Mouse (Mus musculus) lung, embryonic 15.5 days (tissue): Measurements from ENCODE around the gene N4bp3. TPM values are rescaled to one million over a fixed set of nuclear protein-coding genes. Genes with fewer than 3 reads are reported as not detected.

ENCODE experiments used
- polyA plus RNA-seq: library from polyadenylated mRNA; unstranded; fragments of >200 nt; fragmentation: Nextera tagmentation; extraction: Ambion mirVana; gene quantifications from 2 replicates; pipeline ENCODE4 v1.2.1, GENCODE M21; 2015

Gene N4bp3
- polyA plus RNA-seq, 1 experiment from 2014 or later = 46.6 TPM

Other genes starting within 250 kb of the N4bp3 start
- gene Phykpl, start 66.1 kb downstream of the N4bp3 start, polyA plus RNA-seq = 18.1 and 20.8 TPM in 2 replicates
- 465 and 488 TPM in 2 replicates for gene Hnrnpab, start 44.0 kb downstream of the N4bp3 start, polyA plus RNA-seq
- 126 and 144 TPM in 2 replicates for gene Nhp2, start 31.1 kb downstream of the N4bp3 start, polyA plus RNA-seq
- 43.7 and 43.8 TPM in 2 replicates for gene Rmnd5b, start 14.9 kb downstream of the N4bp3 start, polyA plus RNA-seq
- gene D930048N14Rik, start 112 bp upstream of the N4bp3 start, polyA plus RNA-seq = 2.7 and 3.9 TPM in 2 replicates
- 98.9 and 99.4 TPM in 2 replicates for gene 0610009B22Rik, start 38.0 kb upstream of the N4bp3 start, polyA plus RNA-seq
- 10.6 and 12.6 TPM in 2 replicates for gene Sec24a, start 112.8 kb upstream of the N4bp3 start, polyA plus RNA-seq
- gene Sar1b, start 112.8 kb upstream of the N4bp3 start, polyA plus RNA-seq = 104 and 120 TPM in 2 replicates
- 2.3 and 2.4 TPM in 2 replicates for gene Jade2, start 206.8 kb upstream of the N4bp3 start, polyA plus RNA-seq